Mouse (Mus musculus) liver, embryonic 13.5 days (tissue): ENCODE results near the gene Mmadhc. TPM values are rescaled to one million over a fixed set of nuclear protein-coding genes. Genes with fewer than 3 reads are reported as not detected.

Experiments
- ATAC-seq: fragments of 200-750 bp; cut with Nextera tagmentation; 2 replicates; pipeline ENCODE4 v1.8.0; 2017; ENCODE audit warnings: low read depth, mild to moderate bottlenecking, moderate number of reproducible peaks, moderate library complexity
- DNase-seq: peaks from one replicate; pipeline ENCODE4 v3.0.0; 2022
- H3K27ac ChIP-seq: fragments of 300-500 bp; sonication (generic); 2 replicates; pipeline ENCODE4 v1.5.1; 2015; ENCODE audit warnings: moderate library complexity, mild to moderate bottlenecking, inconsistent platforms
- H3K27me3 ChIP-seq: fragments of 300-500 bp; sonication (generic); 2 replicates; pipeline ENCODE4 v1.6.1; 2015; ENCODE audit warnings: mild to moderate bottlenecking, inconsistent platforms
- H3K36me3 ChIP-seq: fragments of 300-500 bp; sonication (generic); 2 replicates; pipeline ENCODE4 v1.6.1; 2015; ENCODE audit warnings: mild to moderate bottlenecking, inconsistent platforms
- H3K4me1 ChIP-seq: fragments of 300-500 bp; sonication (generic); replicated peaks from 2 replicates; pipeline ENCODE4 v1.6.1; 2015; ENCODE audit warnings: inconsistent platforms
- H3K4me2 ChIP-seq: fragments of 300-500 bp; sonication (generic); 2 replicates; pipeline ENCODE4 v1.6.1; 2015; ENCODE audit warnings: inconsistent platforms, mild to moderate bottlenecking, moderate library complexity
- H3K4me3 ChIP-seq: fragments of 300-500 bp; sonication (generic); replicated peaks from 2 replicates; pipeline ENCODE4 v1.5.1; 2015; ENCODE audit warnings: mild to moderate bottlenecking, inconsistent platforms
- H3K9ac ChIP-seq: fragments of 300-500 bp; sonication (generic); 2 replicates; pipeline ENCODE4 v1.6.1; 2015; ENCODE audit warnings: mild to moderate bottlenecking, inconsistent platforms
- H3K9me3 ChIP-seq: fragments of 300-500 bp; sonication (generic); replicated peaks from 2 replicates; pipeline ENCODE4 v1.6.1; 2016; ENCODE audit warnings: inconsistent platforms
- WGBS: fragments of 180-500 bp; shearing (Covaris S2); methylation state at CpG from one replicate; pipeline ENCODE4 v1.1.7; 2015; ENCODE audit not compliant: insufficient replicate concordance; 5-methylcytosine and 5-hydroxymethylcytosine counted together
- polyA plus RNA-seq: library from polyadenylated mRNA; unstranded; fragments of >200 nt; fragmentation: Nextera tagmentation; extraction: Ambion mirVana; gene quantifications from 2 replicates; pipeline ENCODE4 v1.2.1, GENCODE M21; 2015

The Mmadhc gene
- 97.8 and 98.2 TPM in 2 replicates for polyA plus RNA-seq

DNA sequence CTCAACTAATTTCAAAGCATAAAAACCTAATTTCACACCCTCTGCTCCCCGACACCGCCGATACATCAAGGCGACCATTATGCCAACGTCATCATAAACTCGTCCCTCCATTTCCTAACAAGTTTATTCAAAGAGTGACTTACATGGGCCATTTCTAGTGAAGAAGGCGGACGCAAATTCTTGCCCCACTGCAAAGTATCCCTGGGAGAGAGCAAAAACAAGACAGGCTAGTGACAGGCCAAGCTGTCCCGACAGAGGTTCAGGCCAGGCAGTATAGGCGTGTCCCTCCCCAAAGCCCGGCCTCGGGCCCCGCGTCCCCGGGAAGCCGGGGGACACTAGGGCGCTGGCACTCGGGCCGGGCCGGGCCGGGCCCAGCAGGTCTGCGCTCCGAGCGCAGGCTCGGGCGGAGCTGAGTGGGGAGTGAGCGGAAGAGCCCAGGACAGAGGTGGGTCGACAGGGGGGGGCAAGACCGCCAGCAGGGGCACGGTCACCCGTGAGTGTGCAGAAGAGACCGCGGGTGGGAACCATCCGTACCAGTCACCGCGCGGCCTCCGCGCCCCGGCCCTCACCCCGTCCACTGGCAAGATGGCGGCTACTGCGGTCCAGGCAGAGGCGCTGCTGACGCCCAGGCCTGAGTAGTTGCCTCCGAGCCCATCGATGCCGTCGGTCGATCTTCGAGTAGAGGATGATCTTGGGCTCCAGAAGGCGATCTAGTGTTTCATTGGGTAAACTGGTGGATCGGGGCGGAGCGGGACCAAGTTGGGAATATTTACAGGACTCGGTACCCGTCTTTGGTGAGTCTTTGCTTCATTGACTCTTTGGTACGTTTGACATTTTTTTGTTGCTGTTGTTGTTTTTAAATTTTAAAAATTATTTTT lies at the start of gene Mmadhc:
Gene Mmadhc (minus strand): TSS at position 693 of the 878 bp plus-strand sequence.
- Histone ChIP-seq H3K9me3 (no peaks in the 10 kb centered on the region), H3K9ac (peak within 1 kb of the TSS; percentile 86), H3K27me3 (no peaks in the 10 kb centered on the region), H3K27ac (peak within 1 kb of the TSS; percentile 92), H3K36me3 (peaks cover 10% of the 10 kb centered on the region), H3K4me3 (peak within 1 kb of the TSS; percentile 75), H3K4me2 (peak within 1 kb of the TSS; percentile 83), H3K4me1 (peaks cover 36% of the 10 kb centered on the region)
- ATAC-seq (peak; percentile 97), DNase-seq (peak; percentile 90)
- 0% methylated on average over 52 of the region's 58 CpGs for WGBS

DNA sequence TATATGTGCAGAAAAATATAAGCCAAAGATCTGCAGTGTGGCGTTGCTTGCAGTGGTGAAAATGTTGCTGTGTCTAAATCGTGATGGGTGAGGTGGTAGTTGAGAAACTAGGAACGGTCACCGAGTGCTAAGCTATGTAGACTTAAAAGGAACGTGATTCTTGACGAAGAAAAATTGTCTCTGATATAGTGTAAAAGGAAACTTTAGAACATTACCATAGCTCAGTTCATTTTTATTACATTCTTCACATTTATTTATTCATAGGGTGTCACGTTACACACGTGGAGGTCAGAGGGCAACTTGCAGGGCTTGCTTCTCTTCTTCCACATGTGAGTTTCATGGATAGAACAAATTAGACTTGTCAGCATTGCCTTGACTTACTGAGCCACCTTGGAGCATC lies 47.0 kb upstream of the Mmadhc start:
- Histone ChIP-seq H3K36me3 (no peaks in the 10 kb centered on the region), H3K4me1 (no peaks in the 10 kb centered on the region), H3K9me3 (no peaks in the 10 kb centered on the region), H3K27me3 (no peaks in the 10 kb centered on the region), H3K4me3 (no peak overlapping the region), H3K27ac (no peak overlapping the region), H3K4me2 (no peak overlapping the region), H3K9ac (no peak overlapping the region)
- ATAC-seq (no peak), DNase-seq (no peak)
- WGBS, result 64% methylated on average over 8 of the region's 8 CpGs

- Histone ChIP-seq H3K9ac (no peak overlapping the region), H3K27me3 (no peaks in the 10 kb centered on the region), H3K36me3 (no peaks in the 10 kb centered on the region), H3K4me2 (no peak overlapping the region), H3K9me3 (no peaks in the 10 kb centered on the region), H3K4me3 (no peak overlapping the region), H3K27ac (no peak overlapping the region), H3K4me1 (no peaks in the 10 kb centered on the region)
- DNase-seq (no peak), ATAC-seq (no peak)
- WGBS, result 37% methylated on average over 3 of the region's 3 CpGs
Measured at GRCm38 (mm10) chr2:50339061-50339460, 42.5 kb upstream of the Mmadhc start.

DNA sequence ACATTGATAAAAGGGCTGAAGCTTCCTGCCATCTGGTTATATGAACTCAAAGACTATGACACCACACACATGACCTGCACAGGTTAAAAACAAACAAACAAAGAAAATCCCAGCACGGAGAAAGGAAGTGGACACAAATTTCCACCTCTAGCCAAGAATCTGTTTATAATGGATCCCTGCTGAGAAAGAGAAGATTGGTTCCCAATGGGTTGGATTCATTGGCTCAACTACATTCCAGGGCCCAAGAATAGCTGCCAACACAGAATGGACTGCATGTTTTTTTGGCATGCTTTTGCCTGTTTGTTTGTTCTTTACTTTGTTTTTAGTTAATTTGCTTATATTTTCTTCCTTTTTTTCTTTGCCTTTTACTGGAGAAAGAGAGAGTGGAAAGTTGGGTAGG lies 41.0 kb upstream of the Mmadhc start:
- no peak overlapping the region for H3K4me3 ChIP-seq
- DNase-seq, result no peak
- no peak overlapping the region for H3K9ac ChIP-seq
- H3K4me1 ChIP-seq, result no peaks in the 10 kb centered on the region
- ATAC-seq, result no peak
- WGBS, result 64% methylated on average over 1 of the region's 1 CpGs
- no peak overlapping the region for H3K27ac ChIP-seq
- H3K4me2 ChIP-seq, result no peak overlapping the region
- H3K27me3 ChIP-seq, result no peaks in the 10 kb centered on the region
- H3K36me3 ChIP-seq, result no peaks in the 10 kb centered on the region
- H3K9me3 ChIP-seq, result no peaks in the 10 kb centered on the region

GRCm38 (mm10) chr2:50331716-50332270 lies 35.2 kb upstream of the Mmadhc start:
- Histone ChIP-seq H3K9ac (no peak overlapping the region), H3K9me3 (no peaks in the 10 kb centered on the region), H3K36me3 (no peaks in the 10 kb centered on the region), H3K4me1 (no peaks in the 10 kb centered on the region), H3K4me2 (no peak overlapping the region), H3K4me3 (no peak overlapping the region), H3K27ac (no peak overlapping the region), H3K27me3 (no peaks in the 10 kb centered on the region)
- DNase-seq, result no peak
- WGBS, result 53% methylated on average over 5 of the region's 5 CpGs
- ATAC-seq, result no peak

DNA sequence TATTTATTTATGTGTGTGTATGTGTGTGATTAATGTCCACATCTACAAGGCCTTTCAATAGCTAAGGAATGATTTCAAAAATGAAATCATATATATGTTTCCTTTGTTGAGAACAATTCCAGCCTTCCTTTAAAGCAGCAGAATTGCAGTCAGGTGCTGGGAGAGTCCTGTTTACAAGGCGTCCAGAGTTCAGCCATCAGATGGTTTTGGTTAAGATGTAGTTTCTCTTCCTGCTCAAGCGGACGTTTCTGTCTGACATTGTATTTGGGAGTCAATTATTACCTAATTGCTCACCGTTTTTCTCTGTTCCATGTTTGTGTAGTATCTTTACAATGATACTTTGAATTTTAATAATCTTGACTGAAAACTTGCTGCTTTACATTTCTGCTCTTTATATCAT lies 31.6 kb upstream of the Mmadhc start:
- H3K36me3 ChIP-seq, result no peaks in the 10 kb centered on the region
- no peak for DNase-seq
- H3K4me2 ChIP-seq, result no peak overlapping the region
- H3K27me3 ChIP-seq, result no peaks in the 10 kb centered on the region
- H3K9ac ChIP-seq, result no peak overlapping the region
- no peak overlapping the region for H3K4me3 ChIP-seq
- H3K9me3 ChIP-seq, result no peaks in the 10 kb centered on the region
- 58% methylated on average over 4 of the region's 4 CpGs for WGBS
- H3K4me1 ChIP-seq, result no peaks in the 10 kb centered on the region
- ATAC-seq, result no peak
- H3K27ac ChIP-seq, result no peak overlapping the region

DNA sequence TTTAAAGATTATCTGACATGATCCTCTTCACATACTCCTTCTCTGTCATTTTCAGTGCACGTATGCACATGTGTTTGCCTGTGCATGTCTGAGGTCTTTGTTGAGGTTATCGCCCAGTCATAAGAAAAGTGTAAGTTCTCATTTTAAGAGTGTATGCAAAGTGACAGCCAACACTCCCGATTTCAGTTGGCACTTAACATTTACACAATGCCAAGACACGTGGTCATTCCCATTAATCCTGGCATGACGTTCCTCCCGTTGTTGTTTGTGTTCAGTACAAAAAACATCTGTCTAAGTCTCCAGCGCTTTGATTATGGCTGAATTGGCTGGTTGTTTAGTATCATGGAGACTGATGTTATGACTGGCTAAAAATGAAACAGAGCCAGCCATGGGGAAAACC lies 28.2 kb upstream of the Mmadhc start:
- Histone ChIP-seq H3K9ac (no peak overlapping the region), H3K4me3 (no peak overlapping the region), H3K4me1 (no peaks in the 10 kb centered on the region), H3K9me3 (no peaks in the 10 kb centered on the region), H3K27me3 (no peaks in the 10 kb centered on the region), H3K36me3 (no peaks in the 10 kb centered on the region), H3K4me2 (no peak overlapping the region), H3K27ac (no peak overlapping the region)
- no peak for DNase-seq
- 71% methylated on average over 7 of the region's 7 CpGs for WGBS
- no peak for ATAC-seq

DNA sequence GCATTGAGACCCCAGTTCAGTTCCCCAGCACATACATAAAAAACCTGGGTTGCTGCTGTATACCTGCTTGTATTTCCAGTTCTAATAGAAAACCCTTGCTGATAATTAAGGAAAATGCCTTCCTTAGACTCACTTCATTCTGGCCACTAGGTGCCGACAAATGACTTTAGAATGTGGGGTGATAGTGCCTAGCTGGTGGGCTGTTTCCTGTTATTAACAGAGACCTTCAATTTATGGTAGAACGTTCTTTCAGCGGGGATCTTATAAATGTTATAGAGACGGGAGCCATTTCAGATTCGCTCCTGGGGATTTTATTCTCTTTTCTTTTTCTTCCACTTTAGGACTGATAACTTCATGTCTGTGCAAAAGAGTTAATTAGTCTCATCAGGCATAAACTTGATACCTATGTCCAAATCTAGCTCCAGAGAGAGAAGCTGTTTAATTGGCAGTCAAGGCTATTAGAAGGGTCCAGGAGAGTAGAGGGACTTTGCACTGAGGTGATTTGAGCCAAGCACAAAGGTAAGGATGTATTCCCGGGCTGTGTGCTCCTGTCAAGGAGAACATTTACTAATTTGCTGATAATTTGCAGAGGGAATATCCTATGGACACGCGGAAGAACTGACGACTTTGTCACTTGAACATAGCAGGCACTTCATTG lies 10.2 kb upstream of the Mmadhc start:
- ATAC-seq (no peak), DNase-seq (no peak)
- Histone ChIP-seq H3K27ac (no peak overlapping the region), H3K27me3 (no peaks in the 10 kb centered on the region), H3K4me2 (no peak overlapping the region), H3K9ac (no peak overlapping the region), H3K9me3 (no peaks in the 10 kb centered on the region), H3K36me3 (no peaks in the 10 kb centered on the region), H3K4me3 (no peak overlapping the region), H3K4me1 (no peaks in the 10 kb centered on the region)
- 45% methylated on average over 9 of the region's 9 CpGs for WGBS

- no peak overlapping the region for H3K27ac ChIP-seq
- H3K36me3 ChIP-seq, result no peaks in the 10 kb centered on the region
- no peak overlapping the region for H3K4me3 ChIP-seq
- H3K4me2 ChIP-seq, result no peak overlapping the region
- no peaks in the 10 kb centered on the region for H3K27me3 ChIP-seq
- DNase-seq (no peak), ATAC-seq (no peak)
- H3K9me3 ChIP-seq, result no peaks in the 10 kb centered on the region
- 60% methylated on average over 1 of the region's 1 CpGs for WGBS
- H3K9ac ChIP-seq, result no peak overlapping the region
- H3K4me1 ChIP-seq, result no peaks in the 10 kb centered on the region
Measured at GRCm38 (mm10) chr2:50304824-50305577, 8.4 kb upstream of the Mmadhc start.

DNA sequence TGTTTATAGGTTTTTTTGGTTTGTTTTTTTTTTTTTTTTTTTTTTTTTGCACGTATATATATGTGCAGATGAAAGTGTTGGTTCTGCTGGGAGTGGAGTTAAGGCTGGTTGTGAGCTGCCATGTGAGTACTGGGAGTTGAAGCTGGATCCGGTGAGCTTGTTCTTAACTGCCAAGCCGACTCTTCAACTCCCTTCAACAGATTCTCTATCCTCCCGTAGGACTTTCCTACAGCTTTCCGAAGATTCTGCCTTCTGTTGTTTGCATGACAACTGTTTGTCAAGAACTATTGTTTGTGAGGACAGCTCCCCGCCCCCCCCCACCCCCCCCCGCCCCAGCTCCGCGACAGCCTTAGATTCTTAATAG lies 368 bp upstream of the Mmadhc start:
- H3K4me2 ChIP-seq, result peak overlapping the region; percentile 83
- H3K4me3 ChIP-seq, result peak overlapping the region; percentile 75
- ATAC-seq (no peak), DNase-seq (no peak)
- peak overlapping the region; percentile 46 for H3K9ac ChIP-seq
- H3K27me3 ChIP-seq, result no peaks in the 10 kb centered on the region
- H3K36me3 ChIP-seq, result peaks cover 9% of the 10 kb centered on the region
- WGBS, result 3% methylated on average over 9 of the region's 9 CpGs
- no peaks in the 10 kb centered on the region for H3K9me3 ChIP-seq
- no peak overlapping the region for H3K27ac ChIP-seq
- peaks cover 34% of the 10 kb centered on the region for H3K4me1 ChIP-seq

GRCm38 (mm10) chr2:50295562-50295961 lies 1.0 kb downstream of the Mmadhc start:
- Histone ChIP-seq H3K27ac (0 out of 2 replicates have a peak overlapping the region, but pooled peaks have one; percentile 16), H3K9ac (peak overlapping the region; percentile 86), H3K36me3 (peaks cover 18% of the 10 kb centered on the region), H3K9me3 (no peaks in the 10 kb centered on the region), H3K4me1 (peaks cover 36% of the 10 kb centered on the region), H3K27me3 (no peaks in the 10 kb centered on the region), H3K4me3 (peak overlapping the region; percentile 75), H3K4me2 (peak overlapping the region; percentile 83)
- ATAC-seq, result no peak
- 26% methylated on average over 5 of the region's 5 CpGs for WGBS
- DNase-seq, result no peak
